Mouse (Mus musculus) myocyte (in vitro differentiated cells): Measurements from ENCODE around the gene Itga2b.

Source experiments
- MYOG ChIP-seq, 3 experiments: IDR thresholded peaks; one replicate each; pipeline ENCODE4 v1.6.1; 2011; ENCODE audit warnings: control low read depth in 2 of 3, low read depth in 2 of 3, mild to moderate bottlenecking in 2 of 3; ENCODE audit not compliant: insufficient read length in 2 of 3, control insufficient read depth in 1 of 3, insufficient read depth in 1 of 3
- USF1 ChIP-seq: IDR thresholded peaks from one replicate; pipeline ENCODE4 v1.6.1; 2011; ENCODE audit warnings: low read depth, mild to moderate bottlenecking, control low read depth, moderate library complexity

DNA sequence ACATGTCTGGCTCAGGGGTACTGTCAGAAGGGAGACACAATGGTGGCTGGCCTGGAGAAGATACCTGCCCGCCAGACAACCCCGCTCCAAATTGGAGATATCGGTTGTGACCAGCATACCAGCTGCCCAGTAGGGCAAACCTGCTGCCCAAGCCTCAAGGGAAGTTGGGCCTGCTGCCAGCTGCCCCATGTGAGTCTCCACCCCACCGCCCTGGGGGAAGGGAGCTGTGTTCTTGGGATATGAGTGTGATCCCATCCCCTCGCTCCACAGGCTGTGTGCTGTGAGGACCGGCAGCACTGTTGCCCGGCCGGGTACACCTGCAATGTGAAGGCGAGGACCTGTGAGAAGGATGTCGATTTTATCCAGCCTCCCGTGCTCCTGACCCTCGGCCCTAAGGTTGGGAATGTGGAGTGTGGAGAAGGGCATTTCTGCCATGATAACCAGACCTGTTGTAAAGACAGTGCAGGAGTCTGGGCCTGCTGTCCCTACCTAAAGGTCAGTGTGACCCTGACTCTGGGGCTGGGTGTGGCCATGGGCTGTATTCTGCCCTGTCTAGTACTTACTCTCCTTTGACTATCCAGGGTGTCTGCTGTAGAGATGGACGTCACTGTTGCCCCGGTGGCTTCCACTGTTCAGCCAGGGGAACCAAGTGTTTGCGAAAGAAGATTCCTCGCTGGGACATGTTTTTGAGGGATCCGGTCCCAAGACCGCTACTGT lies 34.0 kb downstream of the Itga2b start:
- TF ChIP-seq USF1 (no peak), MYOG (IDR thresholded peaks at IDR 0.05; ENCODE audit: control insufficient read depth in 1 of 3, insufficient read depth in 1 of 3, insufficient read length in 2 of 3, low read depth in 2 of 3) (peak in 1 of 3 experiments; percentile 33)
